Mouse (Mus musculus): Measurements from ENCODE around the gene Kif26a. TPM values are rescaled to one million over a fixed set of nuclear protein-coding genes. Genes with fewer than 3 reads are reported as not detected.

Gene Kif26a
- polyA plus RNA-seq, 1 experiment from 2014 or later = 2.1 TPM

GRCm38 (mm10) chr12:112170671-112171574 is 24.9 kb downstream of the Kif26a start:
- no peak for ATAC-seq (replicated peaks; ENCODE audit: extremely low read depth, insufficient read depth, low FRiP score)
- Histone ChIP-seq H3K4me1 (ENCODE audit: control insufficient read depth, insufficient read depth, low read length) (peaks cover 11% of the 10 kb centered on the region), H3K4me2 (ENCODE audit: low read depth, low read length) (no peak overlapping the region), H3K4me3 (ENCODE audit: low read length) (no peak overlapping the region), H3K9me3 (replicated peaks; ENCODE audit: control insufficient read depth, low read length) (no peaks in the 10 kb centered on the region), H3K9ac (ENCODE audit: low read length) (no peak overlapping the region), H3K27ac (ENCODE audit: low read length) (no peak overlapping the region), H3K27me3 (ENCODE audit: control insufficient read depth, insufficient read depth, low read length) (no peaks in the 10 kb centered on the region), H3K36me3 (ENCODE audit: control insufficient read depth, insufficient read depth) (no peaks in the 10 kb centered on the region)
- 45% methylated on average over 20 of the region's 20 CpGs for WGBS

GRCm38 (mm10) chr12:112171657-112172056 is 25.6 kb downstream of the Kif26a start:
- H3K4me2 ChIP-seq (ENCODE audit: low read depth, low read length) = no peak overlapping the region
- H3K4me3 ChIP-seq (ENCODE audit: low read length) = no peak overlapping the region
- no peaks in the 10 kb centered on the region for H3K9me3 ChIP-seq (replicated peaks; ENCODE audit: control insufficient read depth, low read length)
- H3K4me1 ChIP-seq (ENCODE audit: control insufficient read depth, insufficient read depth, low read length) = peaks cover 11% of the 10 kb centered on the region
- H3K36me3 ChIP-seq (ENCODE audit: control insufficient read depth, insufficient read depth) = no peaks in the 10 kb centered on the region
- H3K9ac ChIP-seq (ENCODE audit: low read length) = no peak overlapping the region
- WGBS = 90% methylated on average over 1 of the region's 1 CpGs
- H3K27ac ChIP-seq (ENCODE audit: low read length) = no peak overlapping the region
- no peak for ATAC-seq (replicated peaks; ENCODE audit: extremely low read depth, insufficient read depth, low FRiP score)
- no peaks in the 10 kb centered on the region for H3K27me3 ChIP-seq (ENCODE audit: control insufficient read depth, insufficient read depth, low read length)

GRCm38 (mm10) chr12:112172214-112172613 is 26.2 kb downstream of the Kif26a start:
- H3K4me2 ChIP-seq (ENCODE audit: low read depth, low read length) = no peak overlapping the region
- H3K9me3 ChIP-seq (replicated peaks; ENCODE audit: control insufficient read depth, low read length) = no peaks in the 10 kb centered on the region
- H3K27ac ChIP-seq (ENCODE audit: low read length) = no peak overlapping the region
- H3K36me3 ChIP-seq (ENCODE audit: control insufficient read depth, insufficient read depth) = no peaks in the 10 kb centered on the region
- 76% methylated on average over 8 of the region's 8 CpGs for WGBS
- H3K4me3 ChIP-seq (ENCODE audit: low read length) = no peak overlapping the region
- H3K9ac ChIP-seq (ENCODE audit: low read length) = no peak overlapping the region
- H3K27me3 ChIP-seq (ENCODE audit: control insufficient read depth, insufficient read depth, low read length) = no peaks in the 10 kb centered on the region
- no peak for ATAC-seq (replicated peaks; ENCODE audit: extremely low read depth, insufficient read depth, low FRiP score)
- peaks cover 9% of the 10 kb centered on the region for H3K4me1 ChIP-seq (ENCODE audit: control insufficient read depth, insufficient read depth, low read length)

- no peaks in the 10 kb centered on the region for H3K36me3 ChIP-seq (ENCODE audit: control insufficient read depth, insufficient read depth)
- WGBS = 95% methylated on average over 19 of the region's 19 CpGs
These were observed 31.7 kb downstream of the Kif26a start for GRCm38 (mm10) chr12:112177679-112178078.

GRCm38 (mm10) chr12:112179687-112180086 is 33.7 kb downstream of the Kif26a start:
- no peaks in the 10 kb centered on the region for H3K4me1 ChIP-seq (ENCODE audit: control insufficient read depth, insufficient read depth, low read length)
- 82% methylated on average over 13 of the region's 13 CpGs for WGBS
- ATAC-seq (replicated peaks; ENCODE audit: extremely low read depth, insufficient read depth, low FRiP score) = no peak

More at GRCm38 (mm10) chr12:112177679-112178078, 31.7 kb downstream of the Kif26a start:
- Histone ChIP-seq H3K9me3 (replicated peaks; ENCODE audit: control insufficient read depth, low read length) (no peaks in the 10 kb centered on the region), H3K27me3 (ENCODE audit: control insufficient read depth, insufficient read depth, low read length) (no peaks in the 10 kb centered on the region), H3K4me2 (ENCODE audit: low read depth, low read length) (no peak overlapping the region), H3K9ac (ENCODE audit: low read length) (no peak overlapping the region), H3K4me3 (ENCODE audit: low read length) (no peak overlapping the region), H3K4me1 (ENCODE audit: control insufficient read depth, insufficient read depth, low read length) (no peaks in the 10 kb centered on the region), H3K27ac (ENCODE audit: low read length) (no peak overlapping the region)
- no peak for ATAC-seq (replicated peaks; ENCODE audit: extremely low read depth, insufficient read depth, low FRiP score)

GRCm38 (mm10) chr12:112181921-112182608 is 36.1 kb downstream of the Kif26a start:
- 54% methylated on average over 7 of the region's 7 CpGs for WGBS

More at GRCm38 (mm10) chr12:112179687-112180086, 33.7 kb downstream of the Kif26a start:
- Histone ChIP-seq H3K36me3 (ENCODE audit: control insufficient read depth, insufficient read depth) (no peaks in the 10 kb centered on the region), H3K27ac (ENCODE audit: low read length) (no peak overlapping the region), H3K9me3 (replicated peaks; ENCODE audit: control insufficient read depth, low read length) (no peaks in the 10 kb centered on the region), H3K4me2 (ENCODE audit: low read depth, low read length) (no peak overlapping the region), H3K4me3 (ENCODE audit: low read length) (no peak overlapping the region), H3K27me3 (ENCODE audit: control insufficient read depth, insufficient read depth, low read length) (no peaks in the 10 kb centered on the region), H3K9ac (ENCODE audit: low read length) (no peak overlapping the region)

GRCm38 (mm10) chr12:112182609-112182955 is 36.6 kb downstream of the Kif26a start:
- no peak for ATAC-seq (replicated peaks; ENCODE audit: extremely low read depth, insufficient read depth, low FRiP score)
- 23% methylated on average over 7 of the region's 7 CpGs for WGBS
- Histone ChIP-seq H3K27ac (ENCODE audit: low read length) (no peak overlapping the region), H3K36me3 (ENCODE audit: control insufficient read depth, insufficient read depth) (no peaks in the 10 kb centered on the region), H3K4me3 (ENCODE audit: low read length) (no peak overlapping the region), H3K27me3 (ENCODE audit: control insufficient read depth, insufficient read depth, low read length) (no peaks in the 10 kb centered on the region), H3K4me1 (ENCODE audit: control insufficient read depth, insufficient read depth, low read length) (no peaks in the 10 kb centered on the region), H3K4me2 (ENCODE audit: low read depth, low read length) (no peak overlapping the region), H3K9me3 (replicated peaks; ENCODE audit: control insufficient read depth, low read length) (no peaks in the 10 kb centered on the region), H3K9ac (ENCODE audit: low read length) (no peak overlapping the region)

More at GRCm38 (mm10) chr12:112181921-112182608, 36.1 kb downstream of the Kif26a start:
- H3K4me2 ChIP-seq (ENCODE audit: low read depth, low read length) = no peak overlapping the region
- no peak for ATAC-seq (replicated peaks; ENCODE audit: extremely low read depth, insufficient read depth, low FRiP score)
- H3K9ac ChIP-seq (ENCODE audit: low read length) = no peak overlapping the region
- H3K9me3 ChIP-seq (replicated peaks; ENCODE audit: control insufficient read depth, low read length) = no peaks in the 10 kb centered on the region
- no peak overlapping the region for H3K27ac ChIP-seq (ENCODE audit: low read length)
- H3K36me3 ChIP-seq (ENCODE audit: control insufficient read depth, insufficient read depth) = no peaks in the 10 kb centered on the region
- no peaks in the 10 kb centered on the region for H3K4me1 ChIP-seq (ENCODE audit: control insufficient read depth, insufficient read depth, low read length)
- no peak overlapping the region for H3K4me3 ChIP-seq (ENCODE audit: low read length)
- H3K27me3 ChIP-seq (ENCODE audit: control insufficient read depth, insufficient read depth, low read length) = no peaks in the 10 kb centered on the region

- H3K27me3 ChIP-seq (ENCODE audit: control insufficient read depth, insufficient read depth, low read length) = no peaks in the 10 kb centered on the region
- WGBS = 51% methylated on average over 6 of the region's 6 CpGs
- H3K27ac ChIP-seq (ENCODE audit: low read length) = peak overlapping the region; percentile 76
- H3K4me2 ChIP-seq (ENCODE audit: low read depth, low read length) = no peak overlapping the region
- H3K9me3 ChIP-seq (replicated peaks; ENCODE audit: control insufficient read depth, low read length) = no peaks in the 10 kb centered on the region
- H3K4me1 ChIP-seq (ENCODE audit: control insufficient read depth, insufficient read depth, low read length) = no peaks in the 10 kb centered on the region
- no peaks in the 10 kb centered on the region for H3K36me3 ChIP-seq (ENCODE audit: control insufficient read depth, insufficient read depth)
- ATAC-seq (replicated peaks; ENCODE audit: extremely low read depth, insufficient read depth, low FRiP score) = no peak
- H3K9ac ChIP-seq (ENCODE audit: low read length) = no peak overlapping the region
- H3K4me3 ChIP-seq (ENCODE audit: low read length) = no peak overlapping the region
These were observed 37.7 kb downstream of the Kif26a start for GRCm38 (mm10) chr12:112183675-112184074.

- Histone ChIP-seq H3K9ac (ENCODE audit: low read length) (no peak overlapping the region), H3K9me3 (replicated peaks; ENCODE audit: control insufficient read depth, low read length) (no peaks in the 10 kb centered on the region), H3K4me2 (ENCODE audit: low read depth, low read length) (no peak overlapping the region), H3K27ac (ENCODE audit: low read length) (peak overlapping the region; percentile 76), H3K36me3 (ENCODE audit: control insufficient read depth, insufficient read depth) (no peaks in the 10 kb centered on the region), H3K27me3 (ENCODE audit: control insufficient read depth, insufficient read depth, low read length) (no peaks in the 10 kb centered on the region), H3K4me1 (ENCODE audit: control insufficient read depth, insufficient read depth, low read length) (no peaks in the 10 kb centered on the region), H3K4me3 (ENCODE audit: low read length) (no peak overlapping the region)
- WGBS = 31% methylated on average over 3 of the region's 3 CpGs
- peak; percentile 85 for ATAC-seq (replicated peaks; ENCODE audit: extremely low read depth, insufficient read depth, low FRiP score)
These were observed 38.4 kb downstream of the Kif26a start for GRCm38 (mm10) chr12:112184390-112184789.

Measured in heart, embryonic 16.5 days (tissue).